Mouse (Mus musculus) Muller cell, postnatal 12 days (primary cell): ENCODE data around the gene Ache.

Source experiments
- DNase-seq: peaks from one replicate; pipeline ENCODE4 v3.0.0-alpha.2; 2015; ENCODE audit errors: inconsistent ontology term

The Ache gene

DNA sequence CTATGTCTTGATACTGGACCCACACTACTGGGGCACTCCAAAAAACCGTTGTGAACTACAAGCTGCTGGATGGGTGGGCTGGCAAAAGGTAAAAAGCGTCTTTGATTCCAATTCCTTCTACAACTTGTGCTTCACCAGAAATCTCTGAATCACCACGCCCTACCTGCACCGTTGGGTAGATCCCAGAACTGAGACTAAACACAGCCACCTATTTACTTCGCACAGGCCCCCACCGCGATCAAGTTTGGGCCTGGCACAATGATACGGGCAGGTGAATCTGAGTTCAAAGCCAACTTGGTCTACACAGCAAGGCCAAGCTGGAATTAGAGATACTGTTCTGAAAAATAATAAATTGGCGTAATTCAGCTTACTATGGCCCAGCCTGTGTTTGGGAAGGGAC, 8.0 kb downstream of the Ache start:
- DNase-seq, result no peak

DNA sequence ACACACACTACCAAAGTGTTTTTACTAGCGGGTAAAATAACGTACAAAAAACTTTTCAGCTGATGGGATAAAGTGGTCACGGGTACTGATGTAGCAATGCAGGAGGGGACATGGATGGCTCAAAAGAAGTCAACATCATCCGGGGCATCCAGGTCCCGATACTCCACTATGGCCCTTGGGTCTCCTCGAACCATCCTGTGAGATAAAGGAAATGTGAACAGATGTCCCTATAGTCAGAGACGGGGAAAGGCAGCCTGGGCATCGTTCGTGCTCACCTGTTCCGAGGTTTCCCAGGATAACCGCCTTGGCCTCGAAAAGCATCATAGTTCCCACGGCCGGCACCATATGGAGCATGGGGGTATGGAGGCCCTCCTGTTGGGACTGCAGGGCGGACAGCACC, 8.4 kb downstream of the Ache start:
- DNase-seq, result no peak

DNA sequence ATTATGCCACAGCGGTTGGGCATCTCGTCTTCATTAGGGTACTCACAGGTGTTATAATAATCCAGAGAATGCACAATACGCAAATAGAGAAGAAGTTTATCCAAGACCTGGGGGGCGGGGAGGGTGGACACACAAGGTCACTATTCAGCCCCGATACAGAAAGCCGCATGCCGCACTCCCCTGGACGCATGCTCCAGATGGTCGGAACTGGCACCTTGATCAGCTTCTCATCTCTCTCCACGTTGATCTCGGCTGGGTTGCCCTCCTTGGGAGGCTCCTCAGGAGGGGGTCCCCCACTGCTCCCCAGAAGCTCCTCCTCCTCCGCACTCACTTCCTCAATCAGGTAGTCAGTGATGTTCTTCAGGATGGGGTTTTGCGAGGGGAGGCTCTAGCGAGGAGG, 9.8 kb downstream of the Ache start:
- no peak for DNase-seq

DNA sequence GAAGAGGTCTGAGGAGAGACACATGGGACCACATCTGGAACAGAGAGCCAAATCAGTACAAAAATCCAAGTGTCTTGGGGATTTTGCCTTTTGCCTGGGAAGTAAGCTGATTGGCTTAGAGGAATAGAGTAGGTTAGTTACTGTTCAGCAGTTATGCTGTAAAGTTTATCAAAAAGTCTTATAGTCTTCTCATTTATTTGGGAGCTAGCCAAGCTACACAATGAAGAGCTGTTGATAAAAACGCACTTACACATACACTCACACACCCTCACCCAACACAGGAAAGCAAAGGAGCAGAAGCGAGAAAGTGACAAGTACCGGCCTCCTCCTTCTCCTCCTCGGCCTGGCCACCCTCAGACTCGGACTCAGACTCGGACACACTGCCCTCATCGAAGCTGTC, 11.9 kb downstream of the Ache start:
- no peak for DNase-seq

DNA sequence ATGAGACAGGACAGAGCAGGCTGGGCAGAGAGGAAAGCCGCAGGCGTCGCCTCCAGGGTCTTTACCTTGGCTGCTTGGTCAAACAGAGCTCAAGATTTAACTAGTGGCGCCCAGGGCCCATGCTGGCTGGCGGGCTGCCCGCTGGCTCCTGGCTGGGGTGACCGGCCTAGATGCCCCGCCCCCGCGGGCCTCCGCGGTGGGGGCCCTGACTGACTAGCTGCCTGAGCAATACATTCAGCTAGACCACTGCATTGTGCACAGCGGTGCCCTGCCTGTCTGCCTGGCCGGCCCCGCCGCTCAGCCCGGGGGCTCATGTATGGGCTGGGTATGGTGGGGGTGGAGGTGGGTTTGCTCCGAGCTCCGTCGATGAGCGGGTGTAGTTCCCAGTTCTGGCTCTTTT, 13.9 kb downstream of the Ache start:
- DNase-seq, result peak; percentile 59

DNA sequence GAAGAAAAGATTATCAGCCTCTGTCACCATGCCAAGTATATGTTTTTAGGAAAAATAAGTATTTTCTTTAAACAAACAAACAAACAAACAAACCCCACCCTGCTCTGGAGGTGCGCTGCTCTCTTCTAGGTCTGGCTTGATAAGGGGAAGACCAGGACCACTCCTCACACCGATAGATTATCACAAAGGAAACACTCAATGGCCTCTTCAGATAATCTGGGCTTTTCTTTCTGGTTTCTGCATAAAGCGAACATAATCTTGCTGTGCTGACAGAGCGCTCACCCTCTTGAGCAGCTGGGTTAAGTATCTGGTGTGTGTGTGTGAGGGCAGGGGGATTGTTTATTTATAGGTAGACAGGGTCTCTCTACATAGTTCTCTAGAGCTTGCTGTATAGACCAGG, 16.3 kb downstream of the Ache start:
- no peak for DNase-seq

DNA sequence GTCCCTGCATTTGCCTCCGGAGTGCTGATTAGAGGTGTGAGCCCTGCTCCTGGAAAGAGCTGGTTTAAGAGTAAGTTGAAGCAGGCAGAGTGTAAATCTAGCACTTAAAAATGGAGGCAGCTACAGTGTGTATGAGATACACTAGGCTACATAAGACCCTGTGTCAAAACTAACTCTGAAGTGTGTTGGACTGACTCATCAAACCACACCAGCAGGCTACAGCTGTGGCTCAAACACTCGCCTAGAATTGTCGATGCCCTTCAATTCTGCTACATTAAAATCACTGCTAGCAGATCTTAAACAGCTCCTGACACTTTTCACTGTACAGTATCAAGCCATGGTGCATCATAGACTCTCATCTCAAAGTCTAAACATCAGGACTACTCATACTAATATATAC, 16.8 kb downstream of the Ache start:
- DNase-seq, result no peak

DNA sequence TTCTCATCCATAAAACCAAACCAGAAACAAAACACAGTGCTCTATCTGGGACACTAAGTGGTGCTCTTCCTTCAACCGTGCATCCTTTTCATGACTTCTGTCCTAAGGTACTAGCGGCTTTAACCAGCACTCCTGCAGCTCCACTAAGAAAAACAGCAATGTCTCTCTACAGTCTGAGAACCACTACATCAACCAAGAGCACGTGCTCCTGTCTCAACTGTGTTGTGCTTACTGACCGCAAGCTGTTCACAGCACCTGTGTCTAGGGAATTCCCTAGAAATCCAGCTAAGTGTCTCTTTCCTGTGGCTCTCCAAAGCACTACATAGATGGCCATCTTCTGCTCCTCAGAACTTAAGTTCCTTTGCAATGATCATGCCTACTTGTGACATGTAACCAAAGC, 17.5 kb downstream of the Ache start:
- DNase-seq, result no peak

DNA sequence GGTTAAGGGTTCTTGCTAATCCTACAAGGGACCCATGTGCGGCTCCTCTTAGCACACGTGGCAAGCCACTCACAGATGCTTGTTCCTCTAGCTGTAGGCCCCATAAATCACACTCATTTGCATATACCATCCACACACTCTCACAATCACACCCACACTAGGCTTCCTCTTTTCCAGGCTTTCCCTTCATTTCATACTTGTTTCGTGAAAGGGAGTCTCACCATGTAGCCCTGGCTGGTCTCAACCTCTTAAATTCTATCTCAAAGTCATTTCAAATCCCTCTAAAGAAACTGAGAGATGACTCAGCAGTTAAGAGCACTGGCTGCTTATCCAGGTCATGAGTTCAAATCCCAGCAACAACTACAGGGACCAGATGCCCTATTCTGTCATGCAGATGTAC, 18.5 kb downstream of the Ache start:
- DNase-seq, result no peak

DNA sequence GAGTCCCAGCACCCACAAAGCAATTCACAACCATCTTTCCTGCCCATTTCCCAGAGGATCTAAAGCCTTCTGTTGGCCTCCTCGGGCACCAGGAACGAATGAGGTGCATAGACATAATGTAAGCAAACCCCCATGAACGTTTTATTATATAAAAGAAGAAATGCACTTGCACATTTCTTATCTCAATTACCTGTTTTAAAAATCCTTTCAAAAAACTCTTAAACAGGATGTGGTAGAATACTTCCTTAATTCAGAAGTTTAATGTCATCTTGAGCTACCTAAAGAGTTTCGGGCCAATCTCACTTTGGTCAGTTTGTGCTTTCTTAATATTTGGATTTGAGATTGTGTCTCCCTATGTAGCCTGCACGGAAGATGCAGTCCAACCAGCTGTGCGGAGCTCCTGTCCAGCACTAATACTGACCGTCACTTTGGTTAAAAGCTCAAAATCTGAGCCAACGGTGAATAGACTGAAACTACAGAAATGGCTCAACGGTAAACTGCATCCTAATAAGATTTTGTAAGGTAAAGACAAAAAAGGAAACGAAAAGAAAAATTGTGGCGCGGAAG, 19.2 kb downstream of the Ache start:
- DNase-seq, result no peak

DNA sequence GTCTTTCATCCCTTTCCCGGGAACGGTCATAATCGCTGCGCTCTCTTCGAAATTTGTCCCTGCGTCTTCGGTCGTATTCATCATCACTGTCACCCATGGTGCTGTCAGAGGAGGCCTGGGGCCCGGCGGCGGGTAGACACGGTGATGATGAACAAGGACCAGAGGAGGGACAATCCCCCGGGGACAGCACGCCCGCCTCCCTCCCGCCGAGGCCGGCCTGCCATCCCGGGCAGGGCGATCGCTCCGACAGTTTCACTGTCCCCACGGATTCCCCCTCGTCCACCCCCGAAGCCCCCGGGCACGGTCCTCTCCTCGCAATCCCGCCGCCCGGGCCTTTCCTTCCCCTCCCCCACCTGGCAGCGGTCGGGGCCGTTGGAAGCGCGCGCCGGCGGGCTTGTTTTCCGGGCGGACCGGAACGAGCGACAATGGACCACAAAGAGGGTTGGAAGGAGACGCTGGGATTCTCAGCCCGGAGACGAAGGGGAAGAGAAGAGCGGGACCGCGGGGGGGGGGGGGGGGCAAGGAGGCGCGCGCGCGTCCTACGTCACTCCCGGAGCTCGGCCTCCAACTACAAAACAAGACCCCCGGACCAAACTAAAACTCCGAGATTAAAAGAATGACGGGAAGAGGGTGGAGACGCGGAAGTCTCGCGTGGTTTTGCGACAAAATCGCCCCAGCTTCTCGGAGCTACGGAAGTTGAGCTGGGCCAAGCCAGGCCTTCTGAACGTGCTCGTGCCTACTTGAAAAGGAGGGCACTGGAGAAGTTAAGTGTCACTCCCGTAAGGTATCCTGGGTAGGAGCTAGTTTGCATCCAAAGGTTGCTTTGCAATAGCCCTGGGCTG, 20.0 kb downstream of the Ache start, which contains the start of gene Srrt:
Srrt (minus strand) TSS at position 604 of the 842 bp plus-strand sequence.
- peak; percentile 97 for DNase-seq

DNA sequence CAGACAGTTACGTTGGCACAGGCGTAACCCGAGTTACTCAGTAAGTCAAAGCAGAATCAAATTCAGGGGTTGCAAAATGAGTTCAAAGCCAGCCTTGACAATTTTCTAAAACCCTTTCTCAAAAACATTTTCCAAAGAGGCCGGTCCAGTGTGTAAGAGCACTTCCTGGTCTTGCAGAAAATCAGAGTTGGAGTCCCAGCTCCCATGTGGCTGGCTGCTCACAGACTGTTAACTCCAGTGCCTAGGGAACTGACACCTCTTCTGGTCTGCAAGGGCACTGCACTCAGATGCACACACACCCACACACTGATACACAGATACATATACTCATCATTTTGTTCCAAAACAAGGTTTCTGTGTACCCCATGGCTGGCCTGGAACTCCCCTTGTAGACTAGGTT, 21.0 kb downstream of the Ache start:
- no peak for DNase-seq

DNA sequence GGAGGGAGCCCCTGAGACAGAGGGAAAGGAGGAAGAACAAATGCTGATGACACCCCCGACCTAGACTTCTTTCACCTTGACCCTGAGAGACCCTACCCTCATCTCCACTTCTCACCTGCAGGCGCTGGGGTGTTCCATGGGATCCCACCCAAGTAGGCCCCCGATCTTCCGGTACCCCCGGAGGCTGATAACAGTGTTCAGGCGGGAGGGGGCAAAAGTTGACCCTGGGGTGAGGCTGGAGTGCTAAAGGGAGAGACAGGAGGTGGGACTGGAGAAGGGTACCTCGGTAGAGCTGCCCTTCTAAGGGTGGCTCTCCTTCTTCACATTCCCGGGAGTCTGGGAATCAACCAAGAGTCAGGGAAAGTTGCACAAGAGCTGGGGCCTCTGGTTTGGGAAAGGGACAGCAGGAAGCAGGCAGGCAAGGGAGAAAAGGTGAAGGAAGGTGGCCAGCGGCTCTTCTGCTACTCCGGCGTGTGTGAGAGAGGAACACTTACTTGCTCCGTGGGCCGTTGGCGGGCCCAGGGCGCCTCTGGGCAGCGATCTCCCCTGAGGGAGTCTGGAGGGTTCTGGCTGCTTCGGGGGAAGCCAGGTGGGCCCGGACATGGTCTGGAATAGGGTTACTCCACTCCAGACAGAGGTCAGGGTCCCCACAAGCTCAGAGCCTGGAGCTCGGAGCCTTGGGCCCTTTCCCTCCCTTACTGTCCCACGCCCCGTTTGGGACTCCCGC, 26.3 kb downstream of the Ache start:
- DNase-seq, result no peak

DNA sequence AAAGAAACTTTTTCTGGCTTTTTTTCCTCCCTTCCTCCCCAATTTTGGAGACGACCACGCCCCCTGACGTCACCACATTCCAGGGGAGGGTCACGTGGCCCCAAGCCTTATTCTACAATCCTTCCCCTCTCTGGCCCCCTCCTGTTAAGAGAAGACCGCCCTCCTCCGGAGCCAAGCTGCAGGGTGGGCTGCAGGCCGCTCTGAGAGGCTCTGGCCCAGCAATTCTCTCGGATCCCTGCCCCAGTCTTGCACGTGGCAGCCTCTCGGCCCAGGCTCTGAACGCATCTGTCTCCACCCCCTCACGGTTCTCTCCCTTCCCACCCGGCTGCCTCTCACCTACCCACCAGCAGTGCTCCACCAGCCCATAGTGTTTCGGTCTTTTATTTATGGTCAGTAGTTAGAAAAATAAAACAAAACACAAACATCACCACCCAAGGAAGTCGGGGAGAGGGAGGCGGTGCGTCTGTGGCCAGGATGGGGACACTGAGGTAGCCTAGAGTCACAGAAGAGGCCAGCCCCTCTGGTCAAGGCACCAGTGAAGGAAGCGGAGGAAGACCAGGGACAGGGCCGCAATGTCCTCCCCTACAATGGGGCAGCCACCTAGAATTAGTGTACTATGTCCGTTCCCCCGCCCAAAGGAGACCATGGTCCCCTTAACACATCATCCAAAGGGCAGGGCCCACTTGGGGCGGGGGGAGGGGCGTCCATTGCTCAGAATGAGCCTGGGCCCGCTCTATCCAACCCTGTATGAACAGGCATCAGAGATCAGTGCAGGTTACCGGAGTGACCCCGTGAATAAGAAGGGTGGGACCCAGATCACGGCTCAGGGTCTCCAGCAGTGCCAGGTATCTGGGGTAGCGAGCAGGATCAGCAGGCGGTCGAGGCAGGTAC, 27.1 kb downstream of the Ache start, which contains the start of gene Trip6:
Trip6 (minus strand) TSS at position 212 of the 891 bp plus-strand sequence.
- DNase-seq, result peak; percentile 97

DNA sequence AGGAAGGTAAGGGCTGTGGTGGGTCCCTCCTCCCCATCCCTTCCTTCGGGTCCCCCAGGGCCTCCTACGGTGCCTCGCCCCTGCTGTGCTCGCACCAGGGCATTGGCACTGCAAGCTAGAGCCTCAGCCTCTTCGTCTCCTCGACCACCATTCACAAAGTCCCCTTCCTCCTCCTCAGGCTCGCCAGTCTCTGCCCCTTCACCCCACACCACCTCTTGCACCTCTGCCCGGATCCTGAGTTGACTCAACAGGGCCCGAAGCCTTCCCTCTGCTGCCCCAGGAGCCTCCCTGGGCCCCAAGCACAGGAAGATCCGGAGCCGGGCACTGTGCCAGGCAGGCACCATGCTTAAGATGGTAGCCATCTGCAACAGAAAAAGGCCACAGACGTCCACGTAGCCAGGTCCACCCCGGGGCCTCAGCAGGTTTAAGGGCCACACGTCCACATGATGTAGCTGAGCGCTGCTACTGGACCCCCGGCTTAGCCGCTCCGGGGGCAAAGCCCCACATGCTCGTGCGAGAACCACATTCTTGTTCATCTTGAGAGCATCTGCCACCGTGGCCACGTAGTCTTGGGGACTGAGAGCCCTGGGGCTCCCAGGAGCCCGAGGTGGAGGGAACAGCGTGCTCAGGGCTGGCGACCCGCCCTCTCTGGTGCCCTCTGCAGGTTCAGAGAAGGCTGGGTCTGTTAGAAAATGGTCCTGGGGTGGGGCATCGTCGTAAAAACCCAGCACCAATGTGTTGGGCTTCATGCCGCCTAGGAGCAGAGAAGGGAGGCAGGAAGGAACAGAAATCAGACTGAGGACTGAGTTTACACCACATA, 28.0 kb downstream of the Ache start:
- DNase-seq, result no peak

DNA sequence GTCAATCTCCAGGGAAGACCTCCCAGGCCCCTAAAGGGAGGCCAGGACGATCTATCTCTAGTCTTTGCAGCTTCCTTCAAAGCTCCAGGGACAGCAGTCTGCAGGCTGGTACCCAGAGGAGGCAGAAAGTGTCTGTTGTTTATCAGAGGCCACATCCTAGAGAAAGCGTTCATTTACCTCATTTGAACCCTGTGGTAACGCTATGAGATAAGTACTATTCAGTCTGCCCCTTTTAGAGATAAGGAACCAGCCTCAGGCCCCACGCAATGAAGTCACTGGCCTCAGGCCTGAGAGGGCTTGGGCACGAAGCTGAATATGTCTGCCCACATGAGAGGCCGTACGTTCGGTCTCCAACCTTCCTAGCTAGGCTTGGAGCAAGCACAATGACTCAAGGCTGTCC, 30.0 kb downstream of the Ache start:
- DNase-seq, result no peak

DNA sequence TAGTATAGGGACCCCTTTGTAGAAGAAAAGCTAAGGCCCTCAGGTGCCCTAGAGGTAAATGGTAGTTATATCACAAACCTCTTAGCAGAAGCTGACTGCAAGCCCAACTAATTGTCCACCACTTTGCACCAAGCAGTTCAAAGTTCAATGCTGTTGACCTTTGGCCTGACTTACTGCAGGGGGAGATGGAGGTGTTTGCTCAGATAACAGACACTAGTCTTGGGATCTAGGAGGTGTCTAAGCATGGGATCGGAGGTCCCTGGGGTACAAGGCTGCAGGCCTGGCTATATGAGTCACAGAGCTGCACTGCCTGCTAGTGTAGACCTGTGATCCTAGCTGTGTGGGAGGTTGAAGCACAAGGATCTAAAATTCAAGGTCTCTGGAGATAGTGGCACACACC, 31.3 kb downstream of the Ache start:
- DNase-seq, result no peak

DNA sequence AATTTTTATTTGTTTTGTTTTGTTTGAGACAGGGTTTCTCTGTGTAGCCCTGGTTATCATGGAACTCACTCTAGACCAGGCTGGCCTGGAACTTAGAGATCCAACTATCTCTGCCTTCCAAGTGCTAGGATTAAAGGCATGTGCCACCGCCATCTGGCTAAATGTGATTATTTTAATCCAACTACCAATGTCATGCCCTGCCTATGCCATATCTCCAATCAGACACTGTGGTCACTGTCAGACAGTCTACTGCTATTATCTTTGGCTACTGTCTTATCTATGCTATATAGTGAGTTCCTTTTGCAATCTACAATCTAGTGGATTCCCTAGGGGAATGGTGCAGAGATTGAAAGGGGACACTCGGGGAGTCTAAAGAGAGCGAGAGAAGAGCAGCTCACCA, 33.7 kb downstream of the Ache start:
- no peak for DNase-seq

DNA sequence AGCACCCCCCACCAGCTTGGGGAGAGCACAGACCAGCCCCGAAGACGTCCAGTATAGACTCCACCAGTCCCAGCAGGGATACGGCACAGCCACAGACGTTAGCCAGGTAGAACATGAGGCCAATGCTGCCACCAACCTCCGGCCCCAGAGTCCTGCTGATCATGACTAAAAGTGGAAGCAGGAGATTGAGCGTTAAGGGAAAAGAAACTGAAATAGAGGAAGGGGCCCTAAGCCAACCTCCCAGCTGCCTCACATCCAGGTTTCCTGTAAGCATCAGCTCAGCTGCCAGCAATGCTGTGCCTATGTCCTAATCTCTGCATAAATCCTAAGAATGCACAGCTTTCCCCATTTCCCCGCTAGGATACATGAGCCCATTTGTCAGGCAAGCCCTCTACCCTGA, 43.6 kb downstream of the Ache start:
- DNase-seq, result no peak

DNA sequence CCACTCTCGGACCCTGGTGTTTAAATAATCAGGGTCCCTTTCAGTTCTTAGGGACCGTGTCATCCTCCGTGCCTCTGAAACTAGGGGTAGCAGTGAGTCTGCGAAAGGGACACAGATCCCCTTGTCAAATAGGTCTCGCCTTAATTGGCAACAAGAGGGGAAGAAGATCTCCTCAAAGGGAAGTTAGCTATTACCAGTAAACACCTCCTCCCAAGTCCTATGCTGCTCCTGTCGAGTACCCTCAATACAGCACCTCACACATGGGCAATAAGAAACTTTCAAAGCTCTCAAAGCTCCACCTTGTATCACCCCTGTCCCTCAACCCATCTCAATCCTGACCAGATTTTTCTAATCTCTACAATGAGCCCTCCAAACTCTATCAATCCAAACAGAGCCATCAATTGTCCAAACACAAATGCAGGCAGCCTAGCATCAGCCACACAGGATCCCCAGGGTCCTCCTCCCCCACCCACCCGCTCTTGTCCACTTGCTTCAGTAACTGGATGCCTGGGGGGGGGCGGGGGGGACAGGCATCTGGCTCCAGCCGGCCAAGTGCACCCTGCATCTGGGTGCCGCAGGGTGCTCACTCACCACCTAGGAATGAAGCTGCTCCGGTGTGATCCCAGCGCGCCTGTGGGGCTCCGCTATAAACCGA, 45.7 kb downstream of the Ache start:
- DNase-seq, result no peak
